Mouse (Mus musculus) urinary bladder, adult 18-20 months (tissue): Measurements from ENCODE around the gene Fbp1.
"Not testable (repeated sequence)": the region's sequence is repeated elsewhere in the genome, so short reads cannot be mapped to it uniquely, and the experiment has no call there.

Source experiments
- DNase-seq, 2 experiments: peaks; one replicate each; pipeline ENCODE4 v3.0.0; 2022; ENCODE audit warnings: low spot score in 2 of 2, mixed read lengths in 2 of 2

Fbp1 gene

GRCm38 (mm10) chr13:62887712-62888441 is at the start of gene Fbp1:
TSS of gene Fbp1 (minus strand) at chr13:62888282.
- DNase-seq = peak in 1 of 2 experiments; percentile 18

- DNase-seq = no peak
Measured at GRCm38 (mm10) chr13:62932452-62932851, 44.4 kb upstream of the Fbp1 start.

- DNase-seq = no peak
Measured at GRCm38 (mm10) chr13:62929766-62930389, 41.8 kb upstream of the Fbp1 start.

- DNase-seq = not testable (repeated sequence)
Measured at GRCm38 (mm10) chr13:62929144-62929543, 41.1 kb upstream of the Fbp1 start.

GRCm38 (mm10) chr13:62927470-62927869 is 39.4 kb upstream of the Fbp1 start:
- no peak for DNase-seq

GRCm38 (mm10) chr13:62926479-62926878 is 38.4 kb upstream of the Fbp1 start:
- peak; percentile 28 to 31 for DNase-seq

- DNase-seq = no peak
Measured at GRCm38 (mm10) chr13:62923182-62923581, 35.1 kb upstream of the Fbp1 start.

GRCm38 (mm10) chr13:62922645-62923044 is 34.6 kb upstream of the Fbp1 start:
- DNase-seq = no peak

- peak; percentile 56 to 67 for DNase-seq
Measured at GRCm38 (mm10) chr13:62919647-62920341, 31.7 kb upstream of the Fbp1 start.

GRCm38 (mm10) chr13:62917416-62918110 is 29.5 kb upstream of the Fbp1 start:
- DNase-seq = no peak

GRCm38 (mm10) chr13:62916675-62917074 is 28.6 kb upstream of the Fbp1 start:
- DNase-seq = no peak

- DNase-seq = no peak
Measured at GRCm38 (mm10) chr13:62911575-62911974, 23.5 kb upstream of the Fbp1 start.

- DNase-seq = no peak
Measured at GRCm38 (mm10) chr13:62910206-62910605, 22.1 kb upstream of the Fbp1 start.

GRCm38 (mm10) chr13:62909776-62910175 is 21.7 kb upstream of the Fbp1 start:
- no peak for DNase-seq

GRCm38 (mm10) chr13:62908163-62908559 is 20.1 kb upstream of the Fbp1 start:
- DNase-seq = no peak

- DNase-seq = no peak
Measured at GRCm38 (mm10) chr13:62907527-62908162, 19.6 kb upstream of the Fbp1 start.

GRCm38 (mm10) chr13:62901139-62901538 is 13.1 kb upstream of the Fbp1 start:
- no peak for DNase-seq

GRCm38 (mm10) chr13:62897927-62898646 is 10.0 kb upstream of the Fbp1 start:
- no peak for DNase-seq

GRCm38 (mm10) chr13:62893044-62893842 is 5.2 kb upstream of the Fbp1 start:
- no peak for DNase-seq

GRCm38 (mm10) chr13:62889311-62889710 is 1.2 kb upstream of the Fbp1 start:
- DNase-seq = no peak
